Mouse (Mus musculus): ENCODE data around the gene Eif3d. TPM values are rescaled to one million over a fixed set of nuclear protein-coding genes. Genes with fewer than 3 reads are reported as not detected.
A peak's percentile ranks its signal among the peaks of the same experiment; 100 is the strongest.

Eif3d gene
- total and polyA plus RNA-seq, 3 experiments = 302 to 493 (median 344) TPM

DNA sequence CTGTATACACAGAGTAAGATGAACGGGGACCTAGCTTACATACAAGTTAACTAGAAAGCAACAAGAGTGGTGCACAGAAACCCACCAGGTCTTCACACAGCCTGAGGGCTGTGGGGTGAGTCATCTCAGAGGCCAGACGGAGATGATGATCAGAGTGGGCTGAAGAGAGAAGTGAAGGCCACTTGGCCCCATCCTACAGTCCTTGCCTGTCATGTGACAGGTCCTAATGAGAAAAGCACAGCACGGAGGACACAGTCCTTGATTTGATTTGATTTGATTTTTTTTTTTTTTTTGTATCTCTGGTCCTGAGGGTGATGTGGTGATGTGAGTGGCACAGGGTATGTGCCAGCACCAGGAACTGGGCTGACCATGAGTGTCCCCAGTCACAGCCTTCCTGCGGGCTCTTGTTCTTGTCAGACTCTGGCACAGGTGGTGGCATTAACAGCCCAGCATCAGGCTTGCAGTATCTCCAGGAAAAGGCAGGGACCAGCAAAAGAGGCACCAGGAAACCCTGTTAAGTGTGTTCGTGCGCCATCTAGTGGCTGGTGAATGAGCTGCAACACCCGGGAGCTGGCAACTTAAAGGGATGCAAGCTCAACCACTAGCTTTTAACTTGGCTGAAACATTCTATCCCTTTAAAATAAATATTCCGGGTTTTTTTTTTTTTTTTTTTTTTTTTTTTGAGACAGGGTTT lies 53.6 kb downstream of the Eif3d start:
- no peaks in the 10 kb centered on the region for H3K9me3 ChIP-seq (replicated peaks; ENCODE audit: low read length)
- dilution Hi-C loops (cut with MboI; ENCODE audit: extremely low pct_ligation_motif_present, extremely low pct_unique_long_range_greater_than_20kb, low sequenced_read_pairs) (no loop called here), in situ Hi-C loops (cut with MboI; ENCODE audit: low pct_ligation_motif_present, low pct_unique_long_range_greater_than_20kb, low sequenced_read_pairs) (loop anchor here (10.0 kb wide), 1 partner anchor 142 kb away; no protein-coding TSS in a partner anchor)
- H3K27me3 ChIP-seq (replicated peaks) = no peaks in the 10 kb centered on the region
- no peak overlapping the region for H3K9ac ChIP-seq (ENCODE audit: insufficient read depth, low read depth)
- no peak overlapping the region for H3K27ac ChIP-seq (ENCODE audit: insufficient read depth, low read depth)
- 0 out of 2 replicates have a peak, but pooled peaks cover 4% of the 10 kb centered on the region for H3K79me2 ChIP-seq (replicated peaks; ENCODE audit: control insufficient read depth, extremely low read depth, insufficient read depth, poor library complexity, severe bottlenecking)
- no peak overlapping the region for H3K4me3 ChIP-seq (replicated peaks in 1 of 3; ENCODE audit: low read depth in 2 of 3, low read length in 2 of 3, poor library complexity in 1 of 3)
- H3K36me3 ChIP-seq (replicated peaks in 1 of 2; ENCODE audit: control insufficient read depth in 1 of 2, insufficient read depth in 1 of 2, low read length in 1 of 2) = peaks cover 49 to 87% of the 10 kb centered on the region in 2 experiments
- H3K4me2 ChIP-seq (ENCODE audit: insufficient read depth, low read depth, poor library complexity, severe bottlenecking) = no peak overlapping the region
- peaks cover 2 to 34% of the 10 kb centered on the region in 2 experiments; a peak in 3 of 4 replicates for H3K4me1 ChIP-seq (ENCODE audit: control insufficient read depth in 1 of 2, insufficient read depth in 2 of 2)
- TF ChIP-seq CTCF (conservative IDR thresholded peaks at IDR 0.05 in 1 of 2, IDR thresholded peaks at IDR 0.05 in 1 of 2; ENCODE audit: low read depth in 2 of 2, low read length in 2 of 2) (peak; percentile 82 to 84), POLR2A (IDR thresholded peaks at IDR 0.05; ENCODE audit: low read depth, low read length) (no peak), SMC3 (IDR thresholded peaks at IDR 0.05; ENCODE audit: low read depth, low read length) (peak; percentile 73), ETS1 (conservative IDR thresholded peaks at IDR 0.05; ENCODE audit: low read depth, low read length) (no peak), RAD21 (IDR thresholded peaks at IDR 0.05; ENCODE audit: low read depth, low read length) (peak; percentile 81), SIN3A (IDR thresholded peaks at IDR 0.05; ENCODE audit: low read length) (no peak)
- peak; percentile 82 for DNase-seq (ENCODE audit: extremely low read depth)

DNA sequence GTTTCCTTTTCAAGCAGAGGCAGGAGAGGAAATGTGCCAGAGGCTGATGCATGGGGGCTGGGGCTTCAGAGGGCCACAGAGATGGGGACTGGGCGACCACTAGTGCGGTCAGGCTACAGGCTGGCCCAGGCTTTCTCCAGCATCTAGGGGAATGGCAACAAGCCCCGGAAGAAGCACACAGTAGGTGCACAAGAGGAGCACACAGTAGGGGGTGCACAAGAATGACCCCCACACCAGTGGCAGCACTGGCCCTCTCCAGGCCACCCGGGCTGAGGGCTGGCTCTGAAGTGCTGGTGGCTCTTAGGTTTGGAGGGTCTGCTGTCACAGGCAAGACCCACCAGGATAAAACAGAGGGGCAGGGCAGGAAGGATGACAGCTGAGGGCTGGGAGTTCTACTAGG lies 55.3 kb downstream of the Eif3d start:
- H3K36me3 ChIP-seq (replicated peaks in 1 of 2; ENCODE audit: control insufficient read depth in 1 of 2, insufficient read depth in 1 of 2, low read length in 1 of 2) = peaks cover 41 to 71% of the 10 kb centered on the region in 2 experiments
- peaks cover 2 to 19% of the 10 kb centered on the region in 2 experiments; a peak in 3 of 4 replicates for H3K4me1 ChIP-seq (ENCODE audit: control insufficient read depth in 1 of 2, insufficient read depth in 2 of 2)
- H3K4me2 ChIP-seq (ENCODE audit: insufficient read depth, low read depth, poor library complexity, severe bottlenecking) = no peak overlapping the region
- H3K4me3 ChIP-seq (replicated peaks in 1 of 3; ENCODE audit: low read depth in 2 of 3, low read length in 2 of 3, poor library complexity in 1 of 3) = no peak overlapping the region
- H3K27me3 ChIP-seq (replicated peaks) = no peaks in the 10 kb centered on the region
- 0 out of 2 replicates have a peak, but pooled peaks cover 4% of the 10 kb centered on the region for H3K79me2 ChIP-seq (replicated peaks; ENCODE audit: control insufficient read depth, extremely low read depth, insufficient read depth, poor library complexity, severe bottlenecking)
- in situ Hi-C loops (cut with MboI; ENCODE audit: low pct_ligation_motif_present, low pct_unique_long_range_greater_than_20kb, low sequenced_read_pairs) (loop anchor here (10.0 kb wide), 1 partner anchor 140 kb away; no protein-coding TSS in a partner anchor), dilution Hi-C loops (cut with MboI; ENCODE audit: extremely low pct_ligation_motif_present, extremely low pct_unique_long_range_greater_than_20kb, low sequenced_read_pairs) (no loop called here)
- no peak for DNase-seq (ENCODE audit: extremely low read depth)
- no peaks in the 10 kb centered on the region for H3K9me3 ChIP-seq (replicated peaks; ENCODE audit: low read length)
- no peak overlapping the region for H3K9ac ChIP-seq (ENCODE audit: insufficient read depth, low read depth)
- no peak for TF ChIP-seq ZC3H11A (IDR thresholded peaks at IDR 0.05; ENCODE audit: low read depth, low read length)
- TF ChIP-seq ZKSCAN1 (IDR thresholded peaks at IDR 0.05; ENCODE audit: borderline replicate concordance, low read depth, low read length) = peak; percentile 84
- no peak overlapping the region for H3K27ac ChIP-seq (ENCODE audit: insufficient read depth, low read depth)

DNA sequence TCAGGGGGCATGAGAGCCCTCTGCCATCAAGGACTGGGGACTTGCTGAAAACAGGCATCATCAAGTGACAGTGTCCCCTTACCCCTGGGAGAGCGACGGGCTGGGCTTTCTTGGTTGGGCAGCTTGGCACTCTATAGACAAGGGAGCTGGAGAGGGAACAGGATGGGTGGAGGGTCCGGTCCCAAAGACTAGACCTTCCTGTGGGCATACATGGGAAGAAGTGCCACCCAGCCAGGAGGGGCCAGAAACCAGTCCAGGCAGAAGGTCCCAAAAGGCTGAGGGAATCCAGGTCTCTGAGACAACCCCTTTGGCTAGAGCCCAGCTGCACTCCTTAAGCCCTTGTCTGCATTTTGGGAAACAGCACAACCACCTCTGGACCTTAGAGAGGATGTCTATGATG lies 56.1 kb downstream of the Eif3d start:
- peaks cover 36 to 64% of the 10 kb centered on the region in 2 experiments for H3K36me3 ChIP-seq (replicated peaks in 1 of 2; ENCODE audit: control insufficient read depth in 1 of 2, insufficient read depth in 1 of 2, low read length in 1 of 2)
- TF ChIP-seq MEF2A (IDR thresholded peaks at IDR 0.05; ENCODE audit: borderline replicate concordance, low read depth, low read length) = no peak
- no peak for TF ChIP-seq ZMIZ1 (IDR thresholded peaks at IDR 0.05; ENCODE audit: low read depth, low read length)
- TF ChIP-seq USF1 (IDR thresholded peaks at IDR 0.05; ENCODE audit: low read depth, low read length) = no peak
- TF ChIP-seq ETS1 (conservative IDR thresholded peaks at IDR 0.05; ENCODE audit: low read depth, low read length) = no peak
- TF ChIP-seq SMC3 (IDR thresholded peaks at IDR 0.05; ENCODE audit: low read depth, low read length) = no peak
- no peak for TF ChIP-seq USF2 (conservative IDR thresholded peaks at IDR 0.05; ENCODE audit: low read depth, low read length)
- TF ChIP-seq TCF12 (IDR thresholded peaks at IDR 0.05; ENCODE audit: low read depth, low read length) = no peak
- no peak for TF ChIP-seq PAX5 (IDR thresholded peaks at IDR 0.05; ENCODE audit: low read length)
- no peak for TF ChIP-seq CHD2 (IDR thresholded peaks at IDR 0.05; ENCODE audit: low read length)
- TF ChIP-seq GABPA (IDR thresholded peaks at IDR 0.05; ENCODE audit: insufficient replicate concordance, low read depth, low read length) = no peak
- TF ChIP-seq RAD21 (IDR thresholded peaks at IDR 0.05; ENCODE audit: low read depth, low read length) = no peak
- no peak for TF ChIP-seq BHLHE40 (IDR thresholded peaks at IDR 0.05; ENCODE audit: low read depth, low read length)
- TF ChIP-seq ELF1 (IDR thresholded peaks at IDR 0.05; ENCODE audit: low read depth, low read length) = no peak
- TF ChIP-seq NELFE (IDR thresholded peaks at IDR 0.05; ENCODE audit: low read depth, low read length) = no peak
- no peaks in the 10 kb centered on the region for H3K9me3 ChIP-seq (replicated peaks; ENCODE audit: low read length)
- H3K9ac ChIP-seq (ENCODE audit: insufficient read depth, low read depth) = no peak overlapping the region
- in situ Hi-C loops (cut with MboI; ENCODE audit: low pct_ligation_motif_present, low pct_unique_long_range_greater_than_20kb, low sequenced_read_pairs) = loop anchor here (10.0 kb wide), 1 partner anchor 140 kb away; no protein-coding TSS in a partner anchor
- 0 out of 2 replicates have a peak, but pooled peaks cover 4% of the 10 kb centered on the region for H3K79me2 ChIP-seq (replicated peaks; ENCODE audit: control insufficient read depth, extremely low read depth, insufficient read depth, poor library complexity, severe bottlenecking)
- H3K4me2 ChIP-seq (ENCODE audit: insufficient read depth, low read depth, poor library complexity, severe bottlenecking) = no peak overlapping the region
- H3K4me3 ChIP-seq (replicated peaks in 1 of 3; ENCODE audit: low read depth in 2 of 3, low read length in 2 of 3, poor library complexity in 1 of 3) = no peak overlapping the region
- H3K4me1 ChIP-seq (ENCODE audit: control insufficient read depth in 1 of 2, insufficient read depth in 2 of 2) = peaks cover 2 to 13% of the 10 kb centered on the region in 2 experiments; a peak in 3 of 4 replicates
- dilution Hi-C loops (cut with MboI; ENCODE audit: extremely low pct_ligation_motif_present, extremely low pct_unique_long_range_greater_than_20kb, low sequenced_read_pairs) = no loop called here
- no peak for DNase-seq (ENCODE audit: extremely low read depth)
- H3K27ac ChIP-seq (ENCODE audit: insufficient read depth, low read depth) = no peak overlapping the region
- no peaks in the 10 kb centered on the region for H3K27me3 ChIP-seq (replicated peaks)

Measured in CH12.LX (cell line).